Mouse (Mus musculus) left cerebral cortex, postnatal 36 days (tissue): ENCODE data around the gene Gabrr1. TPM values are rescaled to one million over a fixed set of nuclear protein-coding genes. Genes with fewer than 3 reads are reported as not detected.
"Not testable (repeated sequence)": the region's sequence is repeated elsewhere in the genome, so short reads cannot be mapped to it uniquely, and the experiment has no call there.

Experiments used
- DNase-seq, 2 experiments: peaks; one replicate each; pipeline ENCODE4 v3.0.0; 2021 to 2022; ENCODE audit warnings: low spot score in 2 of 2, mixed read lengths in 1 of 2
- intact Hi-C: fragments of 180-260 bp; cut with DNase I; formaldehyde crosslinking; loops from one replicate; pipeline ENCODE4 v1.15.1; 2025
- total RNA-seq, 2 experiments: library from RNA; stranded (reverse); gene quantifications; 2 replicates each; pipeline ENCODE4 v1.2.3; 2021

Gabrr1 gene
- under 1 TPM in 1 of 2 experiments, not detected in 1; 0.27 TPM for total RNA-seq

DNA sequence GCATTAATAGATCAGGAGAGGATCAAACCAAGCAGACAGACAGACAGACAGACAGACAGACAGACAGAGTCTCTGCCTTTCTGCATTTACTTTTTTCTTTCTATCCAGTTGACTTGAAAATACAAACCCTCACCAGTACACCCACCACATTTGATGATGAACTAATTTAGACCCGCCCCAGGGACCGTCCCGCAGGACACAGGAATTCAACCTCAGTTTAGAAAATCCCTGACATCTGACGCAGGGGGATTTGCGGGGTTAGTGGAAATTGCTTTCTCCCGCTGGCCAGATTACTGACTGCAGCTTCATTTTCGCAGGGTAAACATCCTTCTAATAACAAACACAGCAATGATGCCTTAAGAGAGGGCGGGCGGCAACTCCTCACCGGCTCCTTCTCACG lies at the start of gene Gabrr1:
Gabrr1 (plus strand) TSS at position 301 of the 400 bp plus-strand sequence.
- DNase-seq: no peak
- intact Hi-C loops: no loop called here

- intact Hi-C loops: no loop called here
- DNase-seq: no peak
Observed at GRCm38 (mm10) chr4:33099118-33099694, 33.1 kb upstream of the Gabrr1 start.

DNA sequence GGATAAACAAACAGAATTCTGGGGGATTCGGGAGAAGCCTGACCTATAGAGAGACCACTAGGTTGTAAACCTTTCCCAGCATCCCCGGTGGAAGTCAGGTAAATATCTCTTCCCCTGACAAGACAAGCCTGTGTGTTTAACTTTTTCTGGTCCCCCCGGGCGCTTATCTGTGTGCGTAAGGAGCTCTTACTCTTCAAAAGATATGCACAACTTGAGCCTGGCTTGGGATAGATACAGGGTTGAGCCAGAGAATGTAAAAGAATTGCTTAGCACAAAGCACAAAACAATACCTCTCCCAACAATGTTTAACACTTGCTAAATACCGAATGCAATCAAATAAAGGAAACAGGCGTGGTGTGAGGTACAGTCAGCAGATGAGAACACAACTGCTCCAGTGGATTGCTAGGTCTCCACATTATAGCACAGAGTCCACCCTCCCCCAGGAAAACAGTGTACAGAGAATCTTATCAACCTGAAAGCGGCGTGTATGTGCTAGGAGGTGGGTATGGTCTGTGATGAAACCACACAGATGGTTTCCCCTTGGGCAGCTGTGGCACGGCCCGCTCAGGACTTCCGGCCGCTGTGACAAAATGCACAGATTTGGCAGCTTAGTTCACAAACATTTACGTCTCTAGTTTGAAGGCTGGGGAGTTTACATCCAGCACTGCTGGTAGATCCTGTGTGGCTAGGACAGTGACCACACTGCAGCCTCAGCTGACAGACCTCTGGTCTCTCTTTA lies 22.4 kb upstream of the Gabrr1 start:
- intact Hi-C loops: loop anchor here (5.0 to 10.0 kb wide), 2 partner anchors 43 to 345 kb away; no protein-coding TSS in a partner anchor
- DNase-seq: no peak

- DNase-seq: no peak
- intact Hi-C loops: loop anchor here (5.0 to 10.0 kb wide), 2 partner anchors 44 to 346 kb away; no protein-coding TSS in a partner anchor
Observed at GRCm38 (mm10) chr4:33110845-33111244, 21.5 kb upstream of the Gabrr1 start.

GRCm38 (mm10) chr4:33111358-33111757 lies 21.0 kb upstream of the Gabrr1 start:
- intact Hi-C loops: loop anchor here (5.0 to 10.0 kb wide), 2 partner anchors 44 to 347 kb away; no protein-coding TSS in a partner anchor
- DNase-seq: no peak

- not testable (repeated sequence) for DNase-seq
- intact Hi-C loops: loop anchor here (5.0 to 10.0 kb wide), 2 partner anchors 46 to 348 kb away; no protein-coding TSS in a partner anchor
Observed at GRCm38 (mm10) chr4:33112866-33113265, 19.5 kb upstream of the Gabrr1 start.

GRCm38 (mm10) chr4:33119118-33119517 lies 13.2 kb upstream of the Gabrr1 start:
- intact Hi-C loops: loop anchor here (10.0 kb wide), 1 partner anchor 354 kb away; no protein-coding TSS in a partner anchor
- DNase-seq: peak; percentile 67 to 77

GRCm38 (mm10) chr4:33124493-33124892 lies 7.8 kb upstream of the Gabrr1 start:
- peak in 1 of 2 experiments; percentile 19 for DNase-seq
- intact Hi-C loops: loop anchor here (2.0 kb wide), 1 partner anchor 168 kb away; no protein-coding TSS in a partner anchor

DNA sequence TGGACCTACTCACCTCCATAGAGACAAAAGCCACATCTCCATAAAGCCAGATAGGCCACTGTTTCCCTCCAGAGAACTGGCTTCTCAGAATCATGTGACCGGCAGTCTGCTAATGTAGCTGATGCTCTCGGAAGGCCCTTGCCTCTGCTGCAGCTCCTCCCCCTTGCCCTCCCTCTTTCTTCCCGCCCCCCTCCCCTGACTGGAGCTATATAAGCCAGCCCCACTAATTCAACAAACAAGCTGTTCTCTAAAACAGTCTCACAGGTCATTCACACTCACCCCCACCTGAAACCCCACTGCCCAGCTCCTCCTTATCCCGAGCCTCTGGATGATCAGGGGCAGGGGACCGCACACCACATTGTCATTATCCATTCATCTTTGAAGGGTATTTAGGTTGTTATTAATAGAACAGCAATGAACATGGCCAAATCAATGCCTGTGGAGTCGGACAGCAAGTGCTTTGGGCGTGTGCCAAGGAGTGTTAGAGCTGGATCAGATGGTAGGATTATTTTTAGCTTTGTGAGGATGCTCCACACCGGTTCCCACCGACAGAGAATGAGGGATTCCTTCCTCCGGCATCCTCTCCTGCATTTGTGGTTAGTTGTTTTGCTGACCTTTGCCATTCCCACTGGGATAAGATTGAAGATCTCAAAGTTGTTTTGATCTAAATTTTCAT lies 6.8 kb upstream of the Gabrr1 start:
- intact Hi-C loops: loop anchor here (2.0 kb wide), 1 partner anchor 167 kb away; no protein-coding TSS in a partner anchor
- no peak for DNase-seq

GRCm38 (mm10) chr4:33146679-33147291 lies 14.5 kb downstream of the Gabrr1 start:
- no peak for DNase-seq
- intact Hi-C loops: loop anchor here (2.0 to 5.0 kb wide), 2 partner anchors 61 to 146 kb away; partner anchors contain the start of gene Srsf12

DNA sequence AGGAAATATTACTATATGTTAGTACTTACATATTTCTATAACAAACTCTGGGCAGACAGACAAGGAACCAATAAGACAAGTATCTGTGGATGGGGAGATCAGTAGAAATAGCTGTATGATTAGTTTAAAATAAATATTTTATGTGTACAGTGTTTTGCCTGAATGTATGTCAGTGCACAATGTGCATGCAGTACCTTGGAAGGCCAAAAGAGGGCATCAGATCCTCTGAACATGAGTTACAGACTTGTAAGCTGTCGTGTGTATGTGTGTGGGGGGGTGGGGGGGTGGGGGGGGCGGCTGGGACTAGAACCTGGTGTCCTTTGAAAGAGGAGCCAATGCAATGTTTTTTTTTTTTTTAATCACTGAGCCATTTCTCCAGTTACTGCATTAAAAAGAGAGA lies 15.5 kb downstream of the Gabrr1 start:
- intact Hi-C loops: loop anchor here (2.0 to 5.0 kb wide), 2 partner anchors 59 to 145 kb away; partner anchors contain the start of gene Srsf12
- peak in 1 of 2 experiments; percentile 8 for DNase-seq

DNA sequence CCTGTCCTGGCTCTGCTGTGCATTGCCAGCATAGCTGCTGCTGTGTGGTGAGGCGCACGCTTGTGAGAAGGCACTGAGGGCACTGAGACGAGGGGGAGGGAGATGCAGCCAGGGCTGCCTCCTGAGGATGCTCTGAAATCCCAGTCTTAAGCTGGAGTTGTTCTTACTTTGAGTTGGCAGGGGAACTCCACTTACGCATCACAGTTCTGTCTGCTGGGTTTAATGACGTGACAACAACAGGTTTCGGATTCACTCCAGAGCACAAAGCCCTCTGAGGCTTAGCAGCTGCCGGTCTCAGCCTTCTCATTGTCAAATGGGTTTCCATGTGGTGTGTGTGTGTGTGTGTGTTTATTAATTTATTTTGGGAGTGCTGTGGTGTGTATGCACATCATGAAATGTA lies 16.8 kb downstream of the Gabrr1 start:
- no peak for DNase-seq
- intact Hi-C loops: loop anchor here (5.0 kb wide), 1 partner anchor 58 kb away; the partner anchor contains the start of gene Srsf12

- no peak for DNase-seq
- intact Hi-C loops: no loop called here
Observed at GRCm38 (mm10) chr4:33152087-33153038, 20.0 kb downstream of the Gabrr1 start.

DNA sequence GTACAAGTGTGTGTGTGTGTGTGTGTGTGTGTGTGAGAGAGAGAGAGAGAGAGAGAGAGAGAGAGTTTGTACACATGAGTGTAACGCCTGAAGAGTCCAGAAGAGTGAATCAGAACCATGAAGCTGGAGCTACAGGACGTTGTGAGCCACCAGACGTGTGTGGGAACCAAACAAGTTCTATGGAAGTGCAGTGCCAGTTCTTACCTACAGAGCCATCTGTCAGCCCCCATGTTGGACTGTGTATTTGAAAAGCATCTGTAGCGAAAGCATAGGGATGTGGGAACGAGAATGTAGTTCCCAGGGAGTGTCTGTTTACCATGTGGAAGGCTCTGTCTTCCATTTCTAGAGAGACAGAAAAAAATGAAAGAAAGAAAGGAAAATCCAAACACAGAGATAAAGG lies 51.2 kb downstream of the Gabrr1 start:
- intact Hi-C loops: no loop called here
- peak in 1 of 2 experiments; percentile 9 for DNase-seq

GRCm38 (mm10) chr4:33188164-33188563 lies 55.8 kb downstream of the Gabrr1 start:
- DNase-seq: peak in 1 of 2 experiments; percentile 6
- intact Hi-C loops: loop anchor here (2.0 kb wide), 1 partner anchor 59 kb away; no protein-coding TSS in a partner anchor

DNA sequence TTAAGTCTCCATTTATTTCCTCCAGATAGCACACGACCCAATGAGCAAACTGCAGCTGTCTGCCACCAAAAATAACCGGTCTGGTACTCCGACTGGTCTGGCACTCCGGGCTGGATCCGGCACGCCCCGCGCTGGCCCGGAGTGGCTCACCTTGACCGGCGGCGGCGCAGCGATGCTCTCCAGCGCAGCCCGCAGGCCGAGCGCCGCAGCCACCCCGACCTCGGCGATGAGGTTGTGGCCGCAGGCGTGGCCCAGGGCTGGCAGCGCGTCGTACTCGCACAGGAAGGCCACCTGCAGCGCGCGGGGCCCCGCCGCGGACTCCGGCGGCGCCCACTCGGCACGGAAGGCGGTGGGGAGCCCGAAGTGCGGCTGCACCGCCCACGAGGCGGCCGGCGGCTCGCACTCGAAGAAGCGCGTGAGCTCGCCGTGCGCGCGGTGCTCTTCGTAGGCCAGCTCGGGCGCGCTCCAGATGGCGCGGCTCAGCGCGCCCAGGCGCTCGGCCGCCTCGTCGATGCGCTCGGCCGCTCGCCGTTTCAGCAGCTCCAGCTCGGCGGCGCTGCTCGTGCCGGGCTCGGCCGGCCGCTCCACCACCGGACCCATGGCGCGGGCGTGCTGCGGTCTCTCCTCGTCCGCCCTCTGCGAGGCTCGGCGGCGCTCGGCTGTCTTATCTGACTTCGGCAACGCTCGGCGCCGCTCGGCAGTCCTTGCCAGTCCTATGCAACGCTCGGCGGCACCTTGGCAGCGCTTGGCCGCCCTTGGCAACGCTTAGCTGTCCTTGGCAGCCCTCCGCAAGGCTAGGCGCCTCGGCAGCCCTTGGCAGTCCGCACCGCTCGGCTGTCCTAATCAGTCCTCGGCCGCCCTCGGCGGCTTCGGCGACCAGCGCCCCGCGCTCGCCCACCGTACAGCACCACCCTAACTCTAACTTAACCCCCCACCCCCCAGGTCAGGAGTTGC lies 56.7 kb downstream of the Gabrr1 start:
- DNase-seq: peak; percentile 83 to 84
- intact Hi-C loops: loop anchor here (2.0 kb wide), 1 partner anchor 58 kb away; no protein-coding TSS in a partner anchor

DNA sequence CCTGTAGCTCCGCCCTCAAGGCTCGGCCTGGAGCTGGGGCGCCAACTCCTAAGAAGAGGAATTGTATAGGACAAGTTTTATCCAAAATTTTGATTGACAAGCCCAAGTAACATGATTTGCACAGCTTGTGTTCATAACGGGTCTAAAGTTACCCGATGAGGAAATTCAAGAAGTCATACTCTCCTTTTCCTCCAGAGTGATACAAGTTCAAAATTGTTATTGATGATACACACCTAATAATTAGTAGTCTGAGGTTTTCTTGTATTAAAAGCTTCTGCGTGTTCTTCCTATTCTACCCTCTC lies 57.4 kb downstream of the Gabrr1 start, which contains the start of gene Pm20d2:
Pm20d2 (minus strand) TSS at position 3 of the 302 bp plus-strand sequence.
- intact Hi-C loops: loop anchor here (2.0 kb wide), 1 partner anchor 57 kb away; no protein-coding TSS in a partner anchor
- DNase-seq: no peak
